Mouse (Mus musculus) cortical plate, adult 2 months (tissue): ENCODE results near the gene Dysf.

ENCODE experiments used
- CTCF ChIP-seq: fragments of 200-500 bp; IDR thresholded peaks from 2 replicates; pipeline ENCODE4 v1.5.1; 2011; ENCODE audit warnings: mild to moderate bottlenecking, control low read depth, low read length; ENCODE audit not compliant: insufficient read depth; ENCODE audit errors: extremely low read depth
- POLR2A ChIP-seq: fragments of 200-500 bp; IDR thresholded peaks from 2 replicates; pipeline ENCODE4 v1.6.1; 2011; ENCODE audit warnings: mild to moderate bottlenecking, low read length, control low read depth; ENCODE audit not compliant: insufficient read depth; ENCODE audit errors: extremely low read depth

- TF ChIP-seq CTCF (no peak), POLR2A (no peak)
These were observed 10.6 kb downstream of the Dysf start for GRCm38 (mm10) chr6:84018906-84019550.
